Mouse (Mus musculus) layer of hippocampus, adult 9-11 months (tissue): ENCODE results near the gene Gm20388.
A peak's percentile ranks its signal among the peaks of the same experiment; 100 is the strongest.

Source experiments
- DNase-seq: peaks from one replicate; pipeline ENCODE4 v3.0.0; 2022

Gm20388 gene

GRCm38 (mm10) chr8:120212596-120212995 is 302.0 kb downstream of the Gm20388 start:
- DNase-seq, result no peak

GRCm38 (mm10) chr8:120213229-120213628 is 302.6 kb downstream of the Gm20388 start:
- DNase-seq, result no peak

DNA sequence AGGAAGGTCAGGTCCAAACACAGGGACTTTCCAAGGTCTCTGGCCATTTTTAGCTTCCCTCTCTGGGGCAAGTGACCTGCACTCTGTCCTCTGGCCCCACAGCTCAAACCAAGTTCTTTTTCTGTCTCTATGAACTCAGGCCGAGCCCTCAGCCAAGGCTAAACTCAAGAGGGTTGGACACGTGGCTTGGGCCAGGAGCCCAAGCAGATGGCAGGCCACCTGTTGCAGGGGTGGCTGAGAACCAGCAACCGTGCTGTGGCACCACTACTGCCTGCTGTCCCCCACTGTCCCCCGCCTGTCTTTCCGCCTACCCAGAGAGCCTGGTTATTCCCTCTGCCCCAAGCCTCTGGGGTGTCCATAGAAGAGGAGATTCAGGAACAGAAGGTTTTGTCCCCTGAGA is 303.3 kb downstream of the Gm20388 start:
- no peak for DNase-seq

GRCm38 (mm10) chr8:120215416-120216141 is 304.9 kb downstream of the Gm20388 start:
- DNase-seq, result no peak

DNA sequence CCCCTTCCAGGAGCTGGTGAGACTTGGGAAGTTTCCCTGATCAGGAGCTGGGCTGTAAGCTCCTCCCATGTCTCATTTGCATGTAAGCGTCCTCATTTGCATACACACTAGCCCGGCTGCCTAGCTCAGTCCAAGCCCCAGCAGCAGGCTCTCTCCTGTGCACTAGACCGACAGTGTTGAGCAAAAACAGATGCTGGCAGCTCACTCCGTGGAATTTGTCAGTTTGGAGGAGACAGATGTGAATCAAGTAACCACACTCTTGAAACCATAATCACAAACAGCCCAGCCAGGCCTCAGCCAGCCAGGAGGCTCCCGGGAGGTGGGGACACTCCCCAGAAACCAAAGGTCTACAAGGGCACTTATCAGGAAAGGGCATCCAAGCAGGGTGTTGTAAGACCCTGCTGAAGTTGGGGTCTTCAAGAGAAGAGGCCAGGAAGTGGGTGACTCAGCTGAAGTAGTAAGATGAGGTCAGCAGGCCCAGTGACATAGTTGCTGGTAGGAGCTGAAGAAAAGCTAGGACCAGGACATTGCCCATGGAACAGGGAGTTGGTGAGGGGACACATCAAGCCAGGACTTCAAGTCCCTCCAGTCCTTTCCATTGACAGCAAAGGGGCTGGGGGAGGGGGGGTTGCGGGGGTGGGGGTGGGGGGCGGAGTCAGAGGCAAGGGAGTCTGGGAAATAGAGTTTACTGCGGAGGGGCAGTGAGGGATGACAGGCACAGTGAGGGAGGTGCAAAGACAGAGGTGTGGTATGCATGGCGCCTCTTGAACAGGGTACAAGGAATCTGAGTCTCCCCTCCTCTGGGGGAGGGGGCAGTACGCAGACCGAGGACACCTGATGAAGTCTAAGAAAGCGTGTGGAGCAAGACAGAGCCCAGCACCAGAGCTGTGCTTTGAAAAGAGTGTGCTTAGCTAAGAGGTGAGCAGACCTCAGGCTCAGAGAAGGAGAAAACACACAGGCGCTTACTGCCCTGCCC is 306.5 kb downstream of the Gm20388 start:
- DNase-seq, result no peak

- DNase-seq, result no peak
Measured at GRCm38 (mm10) chr8:120222548-120222947, 311.9 kb downstream of the Gm20388 start.

- DNase-seq, result no peak
Measured at GRCm38 (mm10) chr8:120224521-120225420, 314.1 kb downstream of the Gm20388 start.

DNA sequence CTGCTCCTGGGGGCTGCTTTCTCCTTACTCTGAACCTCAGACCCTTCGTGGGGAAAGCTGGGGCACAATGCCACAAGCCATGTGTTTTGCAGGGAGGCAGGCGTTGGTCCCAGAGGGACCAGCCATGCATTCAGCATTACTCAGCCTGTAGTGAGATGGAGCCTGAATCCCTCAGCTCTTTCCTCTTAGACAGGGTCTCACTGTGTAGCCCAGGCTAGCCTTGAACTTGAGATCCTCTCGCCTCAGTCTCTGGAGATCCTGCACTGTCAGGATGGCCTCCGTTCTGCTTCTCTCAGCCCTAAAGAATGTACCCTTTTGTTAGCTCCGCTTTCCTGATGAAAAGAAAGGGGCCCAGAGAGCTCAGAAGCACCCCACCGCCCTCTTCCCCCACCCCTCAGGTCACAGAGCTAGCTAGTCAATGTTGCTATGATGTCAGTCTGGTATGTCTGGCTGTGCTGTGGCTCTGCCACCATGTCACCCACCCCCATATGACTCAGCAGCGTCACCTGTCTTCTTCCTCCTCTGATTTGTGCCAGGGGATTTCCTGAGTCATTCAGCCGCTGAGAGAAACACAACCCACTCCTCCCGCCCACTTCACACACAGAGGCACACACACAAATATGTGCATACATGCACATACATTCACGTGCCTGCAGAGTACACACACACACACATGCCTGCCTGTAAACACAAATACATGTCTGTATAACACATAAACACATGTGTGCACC is 314.9 kb downstream of the Gm20388 start:
- DNase-seq, result peak; percentile 83

DNA sequence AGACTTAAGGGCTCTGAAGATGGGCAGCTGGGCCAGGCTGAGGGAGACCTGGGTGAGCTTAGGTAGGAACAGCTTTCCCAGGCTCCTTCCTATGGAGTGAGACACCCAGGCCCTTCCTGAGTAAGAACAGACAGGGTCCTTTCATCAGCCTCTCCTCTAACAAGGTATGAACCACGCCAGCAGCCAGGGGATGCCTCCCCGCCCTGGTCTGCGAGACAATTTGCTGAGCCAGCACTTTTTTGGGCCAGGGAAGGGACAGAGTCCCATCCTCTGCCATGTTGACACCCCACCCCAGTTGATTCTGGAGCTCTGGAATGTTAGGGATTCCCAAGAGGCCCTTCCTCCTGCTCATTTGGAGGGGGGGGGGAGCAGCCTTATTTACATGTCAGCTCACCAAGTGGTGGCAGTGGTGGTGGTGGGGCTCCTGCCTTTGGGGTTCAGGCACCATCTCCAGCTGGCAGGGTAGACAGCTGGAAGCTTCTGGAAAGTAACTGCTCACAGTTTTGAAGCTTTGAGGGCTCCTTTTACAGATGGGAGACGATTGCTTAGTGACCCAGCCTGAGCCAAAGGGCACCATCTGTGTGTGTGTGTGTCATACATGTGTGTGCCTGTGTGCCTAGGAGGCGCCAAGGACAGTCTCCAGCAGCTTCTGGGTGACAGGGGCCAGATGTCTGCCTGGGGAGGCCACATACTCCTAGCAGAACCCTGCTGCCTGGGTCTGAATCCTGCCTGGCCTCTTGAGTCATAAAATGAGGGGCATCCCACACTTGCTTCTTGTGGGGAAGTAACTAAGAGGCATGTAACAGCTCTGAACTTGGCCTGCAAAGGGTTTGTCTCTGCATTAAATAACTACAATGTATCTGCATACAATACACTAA is 316.3 kb downstream of the Gm20388 start:
- DNase-seq, result no peak

DNA sequence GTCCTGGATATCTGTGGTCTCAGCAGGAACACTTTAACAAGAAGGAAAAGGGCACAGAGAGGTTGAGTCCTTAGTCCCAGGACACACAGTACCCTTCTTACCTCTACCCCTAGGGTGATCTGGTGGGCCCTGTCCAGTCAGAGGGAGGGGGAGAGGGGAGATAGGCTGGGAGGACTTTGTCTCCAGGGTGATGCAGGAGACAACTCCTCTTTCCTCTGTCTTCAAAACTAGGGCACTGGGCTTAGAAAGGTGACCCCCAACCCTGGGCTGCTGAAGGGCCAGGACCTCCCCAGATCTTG is 316.9 kb downstream of the Gm20388 start:
- DNase-seq, result no peak

DNA sequence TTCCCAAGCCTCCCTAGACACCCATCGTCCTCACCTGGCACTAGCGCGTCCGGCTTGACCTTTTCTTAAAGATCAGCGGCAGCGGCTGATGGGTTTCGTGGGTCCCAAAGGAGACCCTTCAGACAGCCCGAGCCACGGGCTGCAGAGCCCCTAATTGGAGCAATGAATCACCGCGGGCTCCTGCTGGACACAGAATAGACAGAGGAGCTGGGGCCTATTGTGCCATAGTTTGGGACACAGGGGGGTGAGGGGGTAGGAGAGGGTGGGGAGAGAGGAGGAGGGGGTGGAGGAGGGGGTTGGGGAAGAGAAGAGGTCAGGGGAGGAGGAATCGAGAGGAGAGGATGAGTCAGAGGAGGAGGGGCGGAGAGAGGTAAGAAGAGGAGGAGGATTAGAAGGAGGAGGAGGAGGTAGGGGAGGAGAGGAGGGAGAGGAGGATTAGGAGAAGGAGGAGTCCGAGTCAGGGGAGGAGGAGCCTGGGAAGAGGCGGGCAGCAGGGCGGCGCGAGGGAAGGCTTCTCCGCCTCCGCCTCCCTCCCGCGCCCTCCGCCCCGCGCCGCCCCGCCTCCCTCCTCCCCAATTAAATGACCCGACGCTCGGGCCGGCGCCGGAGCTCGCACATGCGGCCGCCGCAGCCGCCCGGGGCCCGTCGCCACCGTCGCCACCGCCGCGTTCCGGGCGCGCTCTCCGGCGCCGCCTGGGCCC is 317.4 kb downstream of the Gm20388 start, which contains the start of gene Gse1:
Gene Gse1, plus strand, starts transcription at position 566 of the 701 bp plus-strand sequence.
- peak; percentile 72 for DNase-seq

- no peak for DNase-seq
Measured at GRCm38 (mm10) chr8:120228781-120229573, 318.3 kb downstream of the Gm20388 start.

DNA sequence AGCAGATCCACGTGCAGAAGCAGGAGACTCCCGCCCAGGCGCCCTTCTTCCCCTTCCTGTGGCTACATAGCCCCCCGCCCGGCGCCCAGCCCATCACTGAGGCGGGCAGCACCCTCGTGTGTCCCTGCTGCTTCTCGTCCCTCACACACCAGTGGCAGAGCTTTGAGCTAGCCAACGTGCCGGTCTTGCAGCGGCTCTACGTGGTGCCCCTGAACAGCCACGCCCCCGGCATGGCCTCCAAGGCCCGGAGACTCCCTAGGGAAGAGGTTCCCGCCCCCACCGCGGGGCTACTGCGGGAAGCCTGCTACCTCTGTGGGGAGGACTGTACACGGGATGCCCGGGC is 318.9 kb downstream of the Gm20388 start:
- no peak for DNase-seq

DNA sequence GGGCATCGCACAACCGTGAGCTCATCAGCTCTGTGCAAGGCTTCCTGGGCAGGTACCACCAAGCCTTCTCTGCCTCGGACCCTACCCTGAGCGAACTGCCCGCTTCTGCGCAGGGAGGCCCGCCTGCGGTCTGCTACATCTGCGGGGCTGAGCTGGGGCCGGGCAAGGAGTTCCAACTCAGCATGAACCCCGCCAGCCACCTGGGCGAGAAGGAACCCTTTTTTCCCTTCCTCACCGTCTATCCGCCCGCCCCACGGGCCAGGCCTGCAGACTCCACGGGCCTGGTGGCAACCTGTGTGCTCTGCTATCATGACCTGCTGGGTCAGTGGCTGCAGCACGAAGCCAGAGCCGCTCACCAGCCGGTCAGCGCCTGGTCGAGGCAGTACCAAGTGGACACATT is 319.4 kb downstream of the Gm20388 start:
- no peak for DNase-seq

DNA sequence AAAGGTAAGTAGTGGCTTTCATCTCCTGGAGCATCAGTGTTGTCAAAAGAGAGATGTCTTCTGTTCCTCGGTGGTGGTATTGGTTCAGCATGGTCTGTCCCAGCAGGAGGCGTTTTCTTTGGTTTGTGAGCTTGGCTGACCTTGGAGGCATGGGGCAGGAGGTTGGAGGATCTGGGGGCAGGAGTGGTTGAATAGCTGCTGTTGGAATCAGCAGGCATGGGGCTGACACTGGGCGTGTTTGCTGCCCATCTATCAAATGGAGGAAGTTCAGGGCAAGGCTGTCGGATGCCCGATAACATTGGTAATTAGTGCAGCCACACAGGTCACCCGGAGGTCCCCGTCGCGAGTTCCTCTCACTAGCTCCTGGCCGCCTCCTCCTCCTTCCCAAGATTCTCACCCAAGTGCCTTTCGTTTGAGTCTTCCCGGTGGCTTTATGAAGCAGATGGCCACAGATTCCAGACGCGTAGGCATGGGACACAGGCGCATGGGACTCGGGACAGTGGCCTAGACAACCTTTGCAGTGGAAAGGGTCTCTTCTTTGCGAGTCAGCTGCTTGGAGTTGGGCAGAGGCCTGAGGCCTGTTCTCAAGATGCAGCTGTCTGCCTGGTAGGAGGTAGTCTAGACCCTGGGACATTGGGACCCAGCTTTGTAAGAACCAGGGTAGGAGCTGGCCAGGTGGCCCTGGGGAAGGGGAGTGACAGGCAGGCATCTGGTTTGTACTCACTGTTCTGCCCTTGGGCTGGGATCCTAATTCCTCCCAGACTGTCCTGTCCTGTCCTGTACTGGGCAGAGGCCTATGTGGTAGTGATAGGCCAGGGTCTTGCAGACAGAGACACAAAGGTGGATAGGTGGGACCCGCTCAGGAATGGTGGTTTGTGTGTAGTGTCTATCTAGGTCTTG is 320.3 kb downstream of the Gm20388 start:
- no peak for DNase-seq

GRCm38 (mm10) chr8:120231870-120232269 is 321.2 kb downstream of the Gm20388 start:
- no peak for DNase-seq

DNA sequence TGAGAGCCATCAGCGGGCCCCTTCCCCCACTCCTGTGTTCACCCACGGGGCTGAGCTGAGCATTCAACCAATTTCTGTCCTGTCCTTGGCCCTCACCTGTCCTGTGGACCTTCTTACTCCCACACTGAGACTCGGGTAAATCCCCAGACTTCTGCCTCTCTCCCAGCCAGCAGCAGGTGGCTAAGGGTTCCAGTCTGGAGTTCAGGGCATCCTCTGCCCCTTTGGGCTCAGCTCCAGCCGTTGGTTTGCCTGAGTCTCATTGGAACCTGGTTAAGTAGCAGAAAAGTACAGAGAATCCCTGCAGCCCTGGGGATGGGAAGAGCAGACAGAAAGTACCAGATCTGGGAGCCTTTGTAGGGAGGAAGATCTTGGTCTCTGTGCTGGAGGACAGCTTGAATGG is 321.8 kb downstream of the Gm20388 start:
- DNase-seq, result no peak

DNA sequence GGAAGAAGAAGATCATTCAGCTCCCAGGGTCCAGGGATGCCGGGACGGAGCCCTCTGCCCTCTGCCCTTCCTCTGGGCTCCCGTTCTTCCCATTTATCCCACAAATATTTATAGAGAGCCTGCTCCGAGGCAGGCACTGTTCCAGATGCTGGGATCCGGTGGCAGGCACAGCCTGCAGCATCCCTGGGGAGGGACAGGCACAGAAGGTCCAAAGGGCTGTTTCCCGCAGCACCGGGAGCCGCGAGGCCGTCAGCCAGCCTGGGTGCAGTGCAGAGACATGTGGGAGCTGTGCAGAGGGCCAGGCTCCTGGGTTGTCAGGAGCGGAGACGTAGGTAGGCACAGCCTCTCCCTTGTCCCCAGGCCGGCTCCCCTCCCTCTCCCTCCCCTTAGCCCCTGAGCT is 322.3 kb downstream of the Gm20388 start:
- DNase-seq, result no peak

DNA sequence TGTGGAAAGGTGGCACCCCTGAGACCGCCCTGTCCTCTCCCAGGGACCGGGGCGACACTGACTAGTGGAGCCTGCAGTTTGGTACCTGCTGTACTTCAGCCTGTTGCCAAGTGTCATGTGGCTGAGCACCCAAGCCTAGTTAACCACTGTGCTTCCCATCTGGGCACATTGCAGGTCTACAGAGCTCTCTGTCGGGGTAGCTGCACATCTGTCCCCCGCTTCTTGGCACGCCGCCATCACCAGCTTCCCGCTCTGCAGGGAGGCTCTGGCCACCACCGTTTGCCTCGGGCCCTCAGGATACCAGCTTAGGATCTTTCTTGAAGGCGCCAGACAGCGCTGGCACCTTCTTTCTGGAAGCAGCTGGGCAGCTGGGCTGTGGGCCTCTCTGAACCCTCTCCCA is 323.8 kb downstream of the Gm20388 start:
- no peak for DNase-seq
